Mouse (Mus musculus) layer of hippocampus, postnatal 25 days (tissue): ENCODE data around the gene Pi4kb. TPM values are rescaled to one million over a fixed set of nuclear protein-coding genes. Genes with fewer than 3 reads are reported as not detected.

Experiments
- DNase-seq, 2 experiments: peaks; one replicate each; pipeline ENCODE4 v3.0.0; 2022; ENCODE audit warnings: mixed read lengths in 2 of 2, low spot score in 1 of 2; ENCODE audit errors: extremely low spot score in 1 of 2
- total RNA-seq, 2 experiments: library from RNA; stranded (reverse); gene quantifications; 2 replicates each; pipeline ENCODE4 v1.2.3; 2021

Gene Pi4kb
- total RNA-seq, 2 experiments from 2014 or later: 52.5 to 58.0 TPM

DNA sequence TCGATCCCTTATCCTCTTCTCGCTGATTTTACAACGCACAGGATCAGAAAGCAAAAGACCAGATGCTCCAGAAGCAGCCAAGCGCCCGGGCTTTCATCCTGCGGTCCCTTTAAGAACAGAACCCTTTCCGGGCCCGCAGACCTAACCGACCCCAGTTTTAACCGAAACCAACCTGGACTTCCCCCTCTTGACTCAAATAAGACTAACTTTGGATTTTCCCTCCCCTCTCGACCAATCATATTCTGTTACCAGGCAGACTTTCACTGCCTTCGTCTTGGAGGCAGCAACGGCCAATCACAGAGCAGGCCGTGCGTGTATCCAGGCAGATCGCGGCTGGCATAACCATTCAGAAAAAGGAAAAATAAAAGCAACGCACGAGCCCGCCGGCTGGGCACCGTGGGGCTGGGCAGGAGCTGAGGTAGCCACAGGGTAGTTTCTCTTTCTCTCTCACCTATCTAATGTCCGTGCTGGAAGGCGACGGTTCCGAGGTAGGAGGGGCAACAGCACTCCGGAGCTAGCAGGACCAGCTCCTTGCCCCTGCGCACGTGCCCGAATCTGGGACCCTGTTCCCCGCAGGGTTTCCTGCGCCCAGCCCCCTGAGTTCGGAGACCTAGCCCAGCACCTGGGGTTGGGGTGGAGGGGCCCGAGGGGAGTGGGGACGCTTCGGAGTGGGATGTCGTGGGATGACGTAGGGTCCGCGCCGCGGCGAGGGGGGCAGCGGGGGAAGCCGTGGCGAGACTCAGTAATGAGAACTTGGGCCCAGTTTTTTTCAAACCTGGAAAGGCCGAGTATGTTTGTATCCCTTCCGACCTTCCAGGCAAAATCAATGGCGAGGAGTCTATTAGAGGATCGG, 20.5 kb upstream of the Pi4kb start, which contains the start of gene Rfx5:
Gene Rfx5 (plus strand): TSS at position 312 of the 853 bp plus-strand sequence.
- DNase-seq: peak; percentile 77

- no peak for DNase-seq
Observed at GRCm38 (mm10) chr3:94958295-94958694, 16.2 kb upstream of the Pi4kb start.

GRCm38 (mm10) chr3:94959871-94960270, 14.7 kb upstream of the Pi4kb start:
- no peak for DNase-seq

DNA sequence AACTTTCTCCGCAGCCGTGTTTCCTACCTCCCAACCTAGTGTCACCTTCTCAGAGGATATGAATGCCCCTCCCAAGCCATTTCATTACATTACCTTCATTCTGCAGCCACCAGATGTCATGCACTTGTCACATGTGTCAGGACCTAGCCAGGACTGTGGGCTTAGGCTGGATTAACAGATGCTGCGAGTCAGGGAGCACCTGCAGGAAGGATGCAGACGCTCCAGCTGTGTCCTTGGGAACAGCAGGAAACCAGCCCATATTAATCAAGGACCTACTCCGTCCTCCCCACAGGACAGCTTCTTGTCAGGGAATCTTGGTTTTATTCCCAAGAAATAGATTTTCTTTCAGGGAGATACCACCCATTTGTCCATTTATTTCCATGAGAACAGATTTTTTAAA, 14.2 kb upstream of the Pi4kb start:
- no peak for DNase-seq

GRCm38 (mm10) chr3:94964989-94965388, 9.5 kb upstream of the Pi4kb start:
- no peak for DNase-seq

DNA sequence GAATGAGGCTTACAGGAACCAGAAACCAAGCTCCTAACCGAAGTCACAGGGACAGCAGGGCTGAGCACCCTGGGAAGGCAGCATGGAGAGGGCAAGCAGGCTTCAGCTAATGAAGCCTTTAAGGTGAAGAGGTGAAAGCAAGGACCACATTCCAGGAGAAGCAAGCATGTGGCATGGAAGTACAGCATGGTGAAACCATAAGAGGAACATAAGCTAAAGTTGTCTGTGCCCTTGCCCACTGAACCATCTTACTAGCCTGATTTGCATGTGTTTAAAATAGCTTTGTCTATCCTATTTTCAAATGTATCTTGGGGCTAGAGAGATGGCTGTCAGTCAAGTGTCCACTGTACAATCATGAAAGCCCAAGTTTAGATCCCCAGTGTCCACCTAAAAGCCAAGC, 8.7 kb upstream of the Pi4kb start:
- no peak for DNase-seq

DNA sequence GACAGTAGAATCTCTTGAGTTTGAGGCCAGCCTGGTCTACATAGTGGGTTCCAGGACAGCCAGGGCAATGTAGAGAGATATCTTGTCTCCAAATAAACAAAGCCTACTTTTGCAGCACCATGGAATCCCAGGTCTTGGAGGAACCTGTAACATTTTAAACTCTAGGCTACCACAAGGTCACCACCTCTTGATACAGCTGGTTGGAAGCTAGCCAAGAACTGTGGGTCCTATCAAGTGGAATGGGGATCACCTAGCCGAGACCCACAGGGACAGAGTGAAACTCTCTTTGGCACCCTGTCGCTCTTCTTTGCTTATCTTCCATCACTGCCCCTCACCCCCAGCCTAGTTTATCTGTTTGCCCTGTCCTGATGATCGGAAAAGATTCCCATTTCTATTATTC, 2.0 kb upstream of the Pi4kb start:
- DNase-seq: no peak

DNA sequence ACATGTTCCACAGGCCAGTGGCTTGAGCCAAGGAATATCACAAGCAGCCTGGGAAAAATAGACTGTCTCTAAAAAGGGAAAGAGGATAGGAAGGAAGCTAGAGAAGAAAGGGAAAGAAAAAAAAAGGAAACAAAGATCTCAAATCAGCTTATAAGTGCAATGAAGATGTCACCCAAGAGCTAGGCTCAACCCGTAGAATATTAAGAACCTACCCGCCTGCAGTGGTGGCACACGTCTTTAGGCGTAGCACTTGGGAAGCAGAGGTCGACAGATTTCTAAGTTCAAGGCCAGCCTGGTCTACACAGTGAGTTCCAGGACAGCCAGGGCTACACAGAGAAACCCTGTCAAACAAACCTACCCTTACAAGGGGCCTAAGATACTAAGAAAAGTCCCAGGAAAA, 911 bp upstream of the Pi4kb start:
- DNase-seq: no peak

GRCm38 (mm10) chr3:94974026-94974527, 454 bp upstream of the Pi4kb start:
- no peak for DNase-seq

DNA sequence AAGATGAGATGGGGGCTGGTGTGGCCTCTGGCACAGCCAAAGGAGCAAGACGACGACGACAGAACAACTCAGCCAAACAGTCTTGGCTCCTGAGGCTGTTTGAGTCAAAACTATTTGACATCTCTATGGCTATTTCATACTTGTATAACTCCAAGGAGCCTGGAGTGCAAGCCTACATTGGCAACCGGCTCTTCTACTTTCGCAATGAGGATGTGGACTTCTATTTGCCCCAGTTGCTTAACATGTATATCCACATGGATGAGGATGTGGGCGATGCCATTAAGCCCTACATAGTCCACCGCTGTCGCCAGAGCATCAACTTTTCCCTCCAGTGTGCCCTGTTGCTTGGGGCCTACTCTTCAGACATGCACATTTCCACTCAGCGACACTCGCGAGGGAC, 9.8 kb downstream of the Pi4kb start:
- no peak for DNase-seq

GRCm38 (mm10) chr3:94985513-94985912, 11.0 kb downstream of the Pi4kb start:
- no peak for DNase-seq

DNA sequence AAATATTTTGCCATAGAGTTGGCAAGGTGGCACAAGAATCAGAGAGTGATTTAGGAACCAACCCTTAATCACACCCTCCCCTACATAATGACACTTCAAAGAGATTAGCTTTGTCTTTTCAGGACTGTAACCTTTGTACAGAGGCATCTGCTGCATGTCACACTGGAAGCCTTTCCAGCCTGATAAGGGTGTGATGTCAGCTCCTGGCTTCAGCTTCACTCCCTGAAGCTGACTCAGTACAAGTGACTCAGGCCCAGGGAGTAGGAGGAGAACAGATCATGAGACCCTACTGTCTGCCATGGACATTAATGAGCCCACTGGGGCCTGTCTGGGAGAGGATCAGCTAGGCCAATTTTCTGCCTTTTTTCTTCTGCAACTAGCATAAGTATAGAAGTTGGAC, 13.0 kb downstream of the Pi4kb start:
- no peak for DNase-seq

GRCm38 (mm10) chr3:94989159-94989761, 14.7 kb downstream of the Pi4kb start:
- DNase-seq: no peak

GRCm38 (mm10) chr3:94996946-94997345, 22.4 kb downstream of the Pi4kb start:
- DNase-seq: peak; percentile 74 to 97

DNA sequence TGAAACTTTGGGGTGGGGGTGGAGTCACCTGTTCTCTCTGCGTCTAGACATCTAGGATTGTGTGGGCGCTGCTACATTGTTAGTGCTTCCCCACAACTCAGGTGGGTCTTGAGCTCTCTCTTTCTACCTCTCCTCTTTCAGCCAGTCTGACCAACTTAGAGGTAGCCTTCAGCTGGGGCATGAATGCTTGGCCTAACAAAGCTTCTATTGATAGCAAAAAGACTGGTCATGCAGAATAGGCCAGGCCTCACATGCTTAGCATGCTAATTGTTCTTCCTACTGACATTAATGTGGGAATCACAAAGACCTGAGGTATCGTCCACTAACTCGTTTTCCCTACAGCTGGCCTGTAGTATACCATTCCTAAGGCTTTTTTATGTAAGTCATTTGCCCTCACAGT, 28.0 kb downstream of the Pi4kb start:
- DNase-seq: no peak

GRCm38 (mm10) chr3:95003273-95003672, 28.7 kb downstream of the Pi4kb start:
- DNase-seq: no peak

GRCm38 (mm10) chr3:95005651-95006050, 31.1 kb downstream of the Pi4kb start:
- DNase-seq: no peak

GRCm38 (mm10) chr3:95007706-95008105, 33.2 kb downstream of the Pi4kb start:
- no peak for DNase-seq

DNA sequence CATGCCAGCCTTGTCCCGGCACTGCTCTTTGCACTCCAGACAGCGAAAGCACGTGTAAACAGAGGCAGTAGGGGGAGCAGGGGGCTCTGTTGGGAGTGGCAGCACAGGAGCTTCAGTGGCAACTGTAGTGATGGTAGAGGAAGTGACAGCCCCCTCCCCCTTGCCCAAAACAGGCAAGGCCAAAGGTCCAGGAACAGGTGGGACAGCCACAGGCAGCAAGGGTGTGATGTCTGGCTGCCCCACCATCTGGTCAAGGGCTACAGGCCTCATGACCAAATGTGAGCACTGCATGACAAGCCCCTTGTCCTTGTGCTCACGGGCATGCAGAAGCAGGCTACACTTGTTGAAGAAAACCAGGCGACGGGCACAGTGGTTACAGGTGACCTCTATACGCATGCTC, 35.9 kb downstream of the Pi4kb start:
- no peak for DNase-seq

- DNase-seq: no peak
Observed at GRCm38 (mm10) chr3:95012982-95013381, 38.5 kb downstream of the Pi4kb start.

DNA sequence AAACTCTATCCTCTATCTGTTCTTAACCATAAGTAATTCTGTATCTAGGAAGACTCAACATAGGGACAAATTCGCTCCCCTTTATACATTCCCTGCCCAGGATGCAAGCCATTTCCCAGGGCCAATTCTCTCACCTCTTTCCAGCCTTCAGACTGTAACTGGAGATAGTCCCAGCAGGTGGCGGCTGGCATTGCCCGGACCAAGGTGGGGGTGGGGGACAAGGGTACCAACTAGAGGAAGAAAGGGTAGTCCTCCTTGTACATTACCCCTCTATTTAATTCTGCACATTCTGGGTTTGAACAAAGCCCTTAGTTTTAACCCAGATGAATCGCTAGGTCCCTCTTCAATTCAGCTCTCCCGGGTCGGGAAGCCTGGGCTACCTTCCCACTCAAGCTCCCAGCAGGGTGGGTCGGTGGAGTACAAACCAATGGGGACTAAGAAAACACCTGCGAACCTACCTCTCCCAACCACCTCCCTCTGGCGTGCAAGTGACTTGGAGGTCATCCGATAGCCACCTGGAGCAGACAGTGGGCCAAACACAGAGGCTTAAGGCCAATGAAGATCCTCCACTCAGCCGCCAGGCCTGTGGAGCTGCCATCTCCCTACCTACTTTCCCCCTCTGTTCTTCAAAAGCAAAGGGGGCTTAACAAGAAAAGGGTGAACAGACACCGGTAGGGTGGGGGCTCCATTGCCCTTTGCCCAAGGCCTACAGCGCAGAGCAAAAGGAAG, 39.3 kb downstream of the Pi4kb start:
- DNase-seq: no peak
